Mouse (Mus musculus) inflammation-experienced regulatory T-cells, adult 16 weeks (primary cell): ENCODE data around the gene Ush2a. TPM values are rescaled to one million over a fixed set of nuclear protein-coding genes. Genes with fewer than 3 reads are reported as not detected.

Source experiments
- polyA plus RNA-seq: library from polyadenylated mRNA; unstranded; fragments of 100-300 nt; shearing (Covaris generic); gene quantifications from one replicate; pipeline ENCODE4 v1.2.1, GENCODE M21; 2017

Ush2a gene
- polyA plus RNA-seq, result not detected

GRCm38 (mm10) chr1:188261903-188262682 is at the start of gene Ush2a:
Ush2a (plus strand) TSS chr1:188262023.

GRCm38 (mm10) chr1:189007239-189007979 is 745.6 kb downstream of the Ush2a start, which contains the start of gene Kctd3:
Kctd3 (minus strand) TSS chr1:189007841.

